Mouse (Mus musculus) CD4-positive, CD25-positive, alpha-beta regulatory T cell, adult 2 months (primary cell): ENCODE data around the gene Stk38l.

Experiments used
- DNase-seq: peaks from one replicate; pipeline ENCODE4 v3.0.0-alpha.2; 2012; ENCODE audit warnings: low read depth, low spot score

The Stk38l gene

DNA sequence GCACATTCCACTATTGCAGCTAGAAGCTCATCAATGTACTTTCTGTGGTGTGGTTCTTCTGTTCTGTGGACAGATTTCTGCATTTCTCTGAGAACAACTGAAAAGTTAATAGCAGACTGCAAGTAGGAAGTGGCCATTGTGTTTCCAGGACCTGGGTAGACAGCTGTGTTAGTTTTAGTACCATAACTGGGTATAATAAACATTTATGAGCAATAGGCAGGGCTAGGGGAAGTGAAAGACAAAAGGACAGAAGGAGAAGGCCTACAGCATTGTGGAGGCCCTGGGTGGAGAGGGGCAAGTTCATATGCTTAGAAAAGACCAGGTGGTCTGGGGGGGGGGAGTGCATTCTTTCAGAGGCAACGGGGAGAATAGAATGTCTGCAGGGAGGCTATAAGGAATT is 8.8 kb downstream of the Stk38l start:
- no peak for DNase-seq

DNA sequence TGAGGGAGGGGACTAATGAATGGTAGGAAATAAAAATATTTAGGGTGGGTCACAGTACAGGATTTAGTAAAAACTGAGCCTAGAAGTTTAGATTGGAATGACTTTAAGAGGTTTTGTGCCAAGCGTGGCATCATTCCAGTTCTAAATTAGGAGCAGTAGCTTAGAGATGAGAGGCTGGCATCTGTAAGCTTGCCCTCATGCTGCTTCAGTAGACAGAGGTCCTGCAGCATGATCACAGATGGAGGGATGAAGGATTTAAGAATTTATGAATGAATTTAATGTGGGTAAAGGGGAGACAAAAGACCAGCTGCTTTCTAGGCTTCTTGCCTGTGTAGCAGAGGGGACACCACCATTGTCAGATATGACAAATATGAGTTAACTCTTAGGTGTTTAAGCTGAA is 14.1 kb downstream of the Stk38l start:
- no peak for DNase-seq

- DNase-seq = no peak
Measured at GRCm38 (mm10) chr6:146740724-146741123, 15.9 kb downstream of the Stk38l start.

- DNase-seq = no peak
Measured at GRCm38 (mm10) chr6:146741986-146742635, 17.3 kb downstream of the Stk38l start.

DNA sequence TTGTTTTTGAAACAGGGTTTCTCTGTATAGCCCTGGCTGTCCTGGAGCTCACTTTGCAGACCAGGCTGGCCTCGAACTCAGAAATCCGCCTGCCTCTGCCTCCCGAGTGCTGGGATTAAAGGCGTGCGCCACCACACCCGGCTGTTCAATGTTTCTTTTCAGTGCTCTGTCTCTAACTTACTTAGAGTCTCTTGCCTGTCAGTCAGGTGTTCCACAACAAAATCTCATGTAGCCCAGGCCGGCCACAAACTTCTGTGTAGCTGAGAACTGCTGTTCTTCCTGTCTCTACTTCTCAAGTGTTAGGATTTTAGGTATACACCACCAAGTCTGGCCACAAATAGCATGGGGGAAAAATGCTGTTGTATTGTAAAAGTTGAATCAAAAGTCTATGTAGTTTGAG is 19.5 kb downstream of the Stk38l start:
- DNase-seq = peak; percentile 25

DNA sequence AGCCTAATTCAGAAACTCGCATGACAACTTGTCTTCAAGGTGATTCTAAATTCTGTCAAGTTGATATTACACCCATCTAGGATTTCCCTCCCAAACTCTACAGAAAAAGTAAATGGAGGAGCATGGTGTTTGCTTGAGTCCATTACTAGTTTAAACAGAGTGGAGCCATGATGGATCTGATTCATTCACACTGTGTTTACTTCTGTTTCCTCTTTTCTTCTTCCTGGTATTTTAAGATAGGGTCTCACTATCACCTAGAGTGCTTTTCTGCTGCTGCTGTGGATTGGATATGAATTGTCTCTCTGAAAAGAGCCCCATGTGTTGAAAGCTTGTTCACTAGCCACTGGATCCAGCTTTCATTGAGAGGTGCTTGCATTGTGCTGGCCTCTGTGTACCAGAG is 20.4 kb downstream of the Stk38l start:
- DNase-seq = no peak

GRCm38 (mm10) chr6:146746577-146746976 is 21.8 kb downstream of the Stk38l start:
- no peak for DNase-seq

DNA sequence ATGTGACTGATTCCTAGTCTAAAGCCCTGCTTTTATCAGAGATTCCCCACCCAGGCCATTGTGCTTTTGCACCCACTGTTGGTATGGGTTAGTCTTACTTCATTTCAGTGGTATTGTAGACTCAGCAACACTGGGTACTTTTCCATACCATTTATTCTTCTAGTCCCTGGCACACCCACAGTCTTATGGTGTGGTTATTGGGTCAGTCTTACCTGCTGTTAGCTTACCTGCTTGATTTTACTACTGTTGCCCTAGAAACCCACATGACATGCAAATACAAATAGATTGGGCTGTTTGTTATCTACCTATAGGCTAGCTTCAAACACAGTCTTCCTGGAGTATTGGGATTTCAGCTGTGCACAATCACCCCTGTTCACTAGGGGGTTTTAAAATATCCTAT is 22.3 kb downstream of the Stk38l start:
- DNase-seq = no peak

GRCm38 (mm10) chr6:146748271-146748670 is 23.5 kb downstream of the Stk38l start:
- DNase-seq = peak; percentile 14

DNA sequence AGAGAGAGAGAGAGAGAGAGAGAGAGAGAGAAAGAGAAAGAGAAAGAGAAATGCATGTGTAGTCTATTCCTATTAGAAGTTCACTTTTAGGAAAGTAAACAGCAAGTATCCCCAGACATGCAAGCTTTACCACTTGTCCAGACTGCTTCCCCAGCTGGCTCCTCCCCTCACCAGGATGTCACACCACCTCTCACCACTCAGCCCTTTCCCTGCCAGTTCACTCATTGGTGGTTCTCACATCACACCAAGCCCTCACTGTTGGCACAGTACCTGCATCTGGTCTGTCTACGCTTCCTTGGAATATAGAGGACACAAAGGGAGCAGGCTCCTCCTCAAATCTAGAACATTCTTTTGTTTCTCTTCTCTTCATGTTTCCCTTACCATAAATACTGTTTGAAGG is 26.9 kb downstream of the Stk38l start:
- peak; percentile 34 for DNase-seq

DNA sequence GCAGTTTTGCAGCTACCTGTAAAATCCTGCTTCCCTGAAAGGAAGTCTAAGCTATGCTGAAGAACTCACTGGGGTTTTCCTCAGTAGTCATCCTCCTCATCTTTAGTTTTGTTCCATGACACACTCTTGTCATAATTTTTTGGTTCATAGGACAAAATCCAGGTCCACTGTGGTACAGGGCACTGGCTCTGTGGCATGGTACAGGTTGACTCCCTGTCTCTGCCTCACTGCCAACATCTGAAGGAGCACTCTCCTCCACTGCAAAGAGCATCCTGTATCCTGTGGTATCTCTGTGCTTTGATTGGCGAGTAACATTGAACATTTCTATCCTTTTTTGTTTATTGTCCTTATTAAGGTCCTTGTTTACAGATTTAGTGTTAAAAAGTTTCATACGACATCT is 27.4 kb downstream of the Stk38l start:
- DNase-seq = no peak

DNA sequence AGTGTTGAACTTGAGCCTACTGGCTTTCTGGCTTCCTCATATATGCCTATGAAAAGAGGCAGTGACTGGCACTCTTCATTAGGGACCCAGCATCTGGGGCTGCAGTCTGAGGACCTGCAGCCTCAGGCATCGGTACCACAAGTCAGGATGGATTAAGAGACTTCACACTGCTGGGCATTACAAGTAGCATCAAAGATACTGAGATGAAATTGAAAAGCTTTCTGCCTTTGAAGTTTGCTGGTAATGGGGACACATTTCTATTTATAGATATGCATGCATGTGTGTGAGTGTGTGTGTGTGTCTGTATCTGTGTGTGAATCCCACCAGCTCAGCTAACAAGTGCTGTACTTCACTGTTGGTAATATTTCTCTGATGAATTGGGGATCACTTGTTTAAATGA is 27.8 kb downstream of the Stk38l start:
- DNase-seq = no peak

- DNase-seq = no peak
Measured at GRCm38 (mm10) chr6:146753560-146754160, 28.9 kb downstream of the Stk38l start.

DNA sequence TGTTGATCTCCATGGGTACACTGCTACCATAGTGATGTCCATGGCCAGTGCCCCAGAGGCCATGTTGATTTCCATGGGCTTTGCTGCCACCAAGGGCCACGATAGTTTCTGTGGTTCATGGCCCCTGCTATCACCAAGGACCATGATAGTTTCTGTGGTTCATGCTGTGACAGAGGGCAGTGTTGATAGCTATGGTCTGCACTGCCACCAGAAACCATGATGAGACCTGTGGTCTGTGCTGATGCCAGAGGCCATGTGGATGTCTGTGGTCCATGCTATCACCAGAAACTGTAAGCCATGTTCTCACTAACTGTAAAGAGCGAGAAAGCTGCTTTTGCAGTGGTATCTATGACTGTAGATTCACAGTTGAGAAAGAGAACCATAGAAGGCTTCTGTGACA is 30.3 kb downstream of the Stk38l start:
- DNase-seq = no peak

GRCm38 (mm10) chr6:146755679-146756078 is 30.9 kb downstream of the Stk38l start:
- no peak for DNase-seq

DNA sequence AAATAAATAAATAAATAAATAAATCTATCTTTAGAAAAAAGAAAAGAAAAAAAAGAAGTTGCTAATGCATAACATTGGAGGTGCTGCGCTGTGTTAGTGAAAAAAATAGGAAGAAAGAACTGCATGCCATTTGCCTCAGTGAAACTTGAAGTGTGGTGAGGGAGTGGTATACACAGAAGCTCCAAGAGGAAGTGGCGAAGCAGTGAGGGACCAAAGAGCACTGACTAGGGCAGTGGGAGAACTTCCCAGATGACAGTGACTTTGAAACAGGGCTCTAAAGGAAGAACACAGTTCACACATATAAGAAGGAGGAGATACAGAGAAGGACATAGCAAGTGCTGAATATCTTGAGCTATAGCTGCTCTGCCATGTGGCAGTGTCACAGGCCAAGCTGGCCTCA is 34.2 kb downstream of the Stk38l start:
- no peak for DNase-seq

DNA sequence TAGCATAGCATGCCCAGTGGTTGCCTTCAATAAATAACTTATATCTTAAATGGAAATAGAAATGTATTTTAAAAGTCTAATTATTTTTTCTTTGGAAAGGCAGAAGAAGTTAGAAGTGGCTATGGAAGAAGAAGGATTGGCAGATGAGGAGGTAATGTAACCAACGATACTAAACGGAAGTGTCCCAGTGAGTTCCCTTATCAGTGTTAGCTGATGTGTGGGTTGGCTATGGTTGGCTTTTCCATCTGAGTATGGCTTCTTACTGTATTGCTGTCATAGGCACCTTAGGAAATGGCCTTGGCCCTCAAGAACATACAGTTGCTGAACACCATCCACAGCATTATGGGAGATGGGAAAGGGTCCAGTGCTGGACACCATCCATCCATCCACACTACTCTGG is 35.2 kb downstream of the Stk38l start:
- no peak for DNase-seq

GRCm38 (mm10) chr6:146760736-146761135 is 35.9 kb downstream of the Stk38l start:
- DNase-seq = no peak

DNA sequence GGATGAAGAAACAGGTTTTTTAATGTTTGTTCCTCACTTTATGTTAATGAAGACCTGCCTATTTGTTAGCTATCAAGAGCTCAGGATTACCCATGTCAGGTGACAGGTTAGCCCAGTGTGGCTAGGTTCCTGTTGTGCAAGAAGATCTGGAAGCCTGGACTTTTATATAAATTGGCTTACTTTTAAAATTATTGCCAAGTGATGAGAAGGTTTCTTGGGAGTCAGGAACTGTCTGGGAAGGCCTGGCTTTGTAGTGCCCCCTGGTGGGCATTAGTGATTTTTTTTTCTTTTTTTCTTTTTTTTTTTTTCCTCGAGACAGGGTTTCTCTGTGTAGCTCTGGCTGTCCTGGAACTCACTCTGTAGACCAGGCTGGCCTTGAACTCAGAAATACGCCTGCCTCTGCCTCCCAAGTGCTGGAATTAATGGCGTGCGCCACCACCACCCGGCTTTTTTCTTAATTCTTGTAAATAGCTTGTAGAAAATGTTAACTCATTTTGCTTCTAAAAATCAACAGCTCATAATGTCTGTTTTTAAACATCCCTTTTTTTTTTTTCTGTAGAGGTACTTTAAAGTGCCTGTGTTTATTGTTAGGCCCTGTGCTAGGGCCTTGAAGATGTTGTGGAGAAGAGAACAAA is 37.6 kb downstream of the Stk38l start:
- peak; percentile 50 for DNase-seq

GRCm38 (mm10) chr6:146764593-146764992 is 39.8 kb downstream of the Stk38l start:
- no peak for DNase-seq

DNA sequence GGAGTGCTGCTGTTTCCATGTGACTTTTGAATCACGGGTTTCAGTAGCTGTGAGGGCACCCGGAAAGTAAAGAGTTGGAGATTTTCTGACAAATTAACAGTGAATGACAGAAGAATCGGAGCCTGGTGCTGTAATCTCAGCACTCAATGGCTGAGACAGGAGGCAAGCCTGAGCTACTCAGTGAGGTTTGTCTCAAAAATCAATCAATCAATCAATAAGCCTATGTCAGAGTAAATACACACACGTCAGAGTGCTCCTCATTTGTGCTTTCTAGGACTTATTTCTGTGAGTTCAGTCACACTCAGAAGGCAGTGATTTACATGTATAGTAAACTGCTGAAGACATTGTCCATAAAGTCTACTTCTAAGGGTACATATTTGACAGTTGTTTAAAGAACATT is 40.5 kb downstream of the Stk38l start:
- no peak for DNase-seq

GRCm38 (mm10) chr6:146768813-146769404 is 44.1 kb downstream of the Stk38l start:
- no peak for DNase-seq
